Mouse (Mus musculus): Measurements from ENCODE around the gene Cpxm2.

The Cpxm2 gene

GRCm38 (mm10) chr7:132026671-132027070 is 127.9 kb downstream of the Cpxm2 start:
- DNase-seq (ENCODE audit: extremely low read depth, insufficient read length, low spot score) = no peak

- no peak for DNase-seq (ENCODE audit: extremely low read depth, insufficient read length, low spot score)
These were observed 128.9 kb downstream of the Cpxm2 start for GRCm38 (mm10) chr7:132025591-132025990.

DNA sequence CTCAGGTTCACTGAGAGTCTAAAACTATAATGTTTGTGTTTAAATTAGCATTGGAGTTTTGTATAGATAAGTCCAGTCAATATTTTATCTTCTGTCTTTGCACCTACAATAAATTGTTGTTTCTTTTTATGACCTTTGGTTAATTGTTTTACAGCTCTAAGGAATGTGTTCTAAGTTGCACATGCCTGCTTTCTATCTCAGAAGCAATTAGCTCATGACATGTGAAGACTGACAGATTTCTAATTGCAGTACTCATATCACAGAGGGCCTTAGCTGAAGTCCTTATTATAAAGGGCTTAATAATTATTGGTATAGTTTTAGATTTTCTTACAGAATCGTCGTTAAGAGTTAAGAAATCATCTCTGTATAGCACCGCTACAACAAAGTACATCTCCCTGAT is 138.6 kb downstream of the Cpxm2 start:
- no peak for DNase-seq (ENCODE audit: extremely low read depth, insufficient read length, low spot score)

DNA sequence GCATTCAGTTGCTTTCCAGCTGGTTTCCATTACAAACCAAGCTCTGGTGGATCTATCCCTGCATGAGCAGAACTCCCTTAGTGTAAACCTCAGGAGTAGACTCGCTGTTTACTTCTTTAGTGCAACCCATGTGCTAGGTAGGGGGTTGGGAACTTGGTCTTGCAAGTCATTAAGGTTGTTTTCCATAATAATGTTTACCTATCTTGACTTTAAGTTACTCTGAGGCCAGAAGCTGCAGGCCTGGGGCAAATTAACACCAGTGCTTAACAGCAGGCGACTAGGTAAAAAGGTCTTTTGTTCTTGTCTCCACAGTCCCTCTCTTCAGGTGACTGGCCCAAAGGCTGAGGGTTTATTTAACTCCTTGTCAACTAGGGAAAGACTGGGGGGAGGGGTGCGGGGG is 139.3 kb downstream of the Cpxm2 start:
- no peak for DNase-seq (ENCODE audit: extremely low read depth, insufficient read length, low spot score)

- no peak for DNase-seq (ENCODE audit: extremely low read depth, insufficient read length, low spot score)
These were observed 140.6 kb downstream of the Cpxm2 start for GRCm38 (mm10) chr7:132013970-132014369.

DNA sequence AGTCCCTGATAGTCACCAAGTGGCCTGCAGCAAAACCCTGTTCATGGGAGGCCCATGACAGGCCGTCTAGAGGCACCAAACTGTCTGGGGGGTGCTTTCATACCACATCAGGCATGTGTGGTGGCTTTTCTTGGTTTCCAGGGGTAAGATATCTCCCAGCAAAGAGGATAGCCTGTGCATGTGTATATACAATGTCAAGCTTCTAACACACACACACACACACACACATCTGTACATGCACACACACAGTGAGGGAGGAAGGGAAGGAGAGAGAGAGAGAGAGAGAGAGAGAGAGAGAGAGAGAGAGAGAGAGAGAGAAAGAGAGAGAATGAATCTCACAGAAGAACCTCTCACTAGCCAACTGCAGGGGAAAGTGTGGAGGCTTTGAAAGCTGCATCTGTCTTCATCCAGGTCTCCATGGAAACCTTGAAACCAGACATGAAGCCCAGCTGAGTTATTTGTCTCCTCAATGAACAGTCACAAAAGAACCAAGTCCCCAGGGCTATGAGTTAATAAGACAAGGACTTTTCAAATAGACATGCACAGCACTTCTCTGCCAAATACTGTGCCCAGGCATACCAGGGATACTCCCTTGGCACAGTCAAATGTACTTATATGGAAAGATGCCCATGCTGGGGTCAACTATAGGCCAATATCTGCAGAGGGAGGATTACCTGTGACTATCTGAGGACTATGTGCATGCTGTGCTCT is 141.4 kb downstream of the Cpxm2 start:
- no peak for DNase-seq (ENCODE audit: extremely low read depth, insufficient read length, low spot score)

DNA sequence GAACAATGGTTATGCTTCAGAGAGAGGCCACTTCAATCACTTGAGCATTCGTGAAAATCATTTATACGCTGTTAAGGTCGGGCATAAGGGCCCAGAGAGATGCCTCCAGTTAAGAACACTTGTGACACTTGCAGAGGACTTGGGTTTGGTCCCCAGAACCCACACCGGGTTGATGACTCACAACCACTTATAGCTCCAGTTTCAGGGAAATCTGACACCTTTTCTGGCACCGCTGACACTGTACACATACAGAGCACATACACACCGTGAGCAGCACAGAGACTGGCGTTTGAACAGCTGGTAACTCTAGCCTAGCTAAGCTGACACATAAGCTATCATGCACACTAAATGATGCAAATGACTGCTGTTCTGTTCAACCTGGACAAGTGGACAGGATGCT is 145.5 kb downstream of the Cpxm2 start:
- no peak for DNase-seq (ENCODE audit: extremely low read depth, insufficient read length, low spot score)

DNA sequence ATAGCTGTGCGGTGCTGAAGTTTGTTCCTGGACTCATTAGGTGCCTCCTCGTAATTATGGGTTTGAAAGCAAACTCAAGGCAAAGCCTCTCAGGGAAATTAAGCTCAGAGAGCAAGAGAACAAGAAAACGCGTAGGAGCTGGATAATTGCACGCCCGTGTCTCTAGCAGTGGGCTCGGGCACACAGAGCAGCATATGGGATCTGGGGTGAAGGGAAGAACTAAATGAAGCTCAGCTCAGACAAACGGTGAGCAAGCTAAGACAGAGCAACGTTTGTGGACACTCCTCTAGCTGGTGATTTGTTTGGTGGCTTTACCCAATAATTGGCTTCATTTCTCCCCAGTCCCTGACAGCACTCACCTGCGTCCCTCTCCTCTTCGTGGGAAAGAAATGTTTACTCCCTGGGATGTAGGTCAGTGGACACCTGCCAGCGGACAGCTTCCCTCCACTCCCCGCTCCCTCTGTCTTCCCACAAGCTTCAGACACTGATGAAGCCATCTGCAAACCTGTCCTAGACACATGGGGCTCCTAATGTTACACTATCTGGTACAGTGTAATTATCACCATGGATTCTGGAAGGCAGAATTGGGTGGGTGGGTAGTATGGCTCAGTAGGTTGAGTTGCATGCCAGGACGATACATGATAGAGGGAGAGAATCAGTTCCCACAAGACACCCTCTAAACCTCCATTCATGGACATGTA is 148.4 kb downstream of the Cpxm2 start:
- DNase-seq (ENCODE audit: extremely low read depth, insufficient read length, low spot score) = no peak

GRCm38 (mm10) chr7:131992873-131993272 is 161.7 kb downstream of the Cpxm2 start:
- no peak for DNase-seq (ENCODE audit: extremely low read depth, insufficient read length, low spot score)

DNA sequence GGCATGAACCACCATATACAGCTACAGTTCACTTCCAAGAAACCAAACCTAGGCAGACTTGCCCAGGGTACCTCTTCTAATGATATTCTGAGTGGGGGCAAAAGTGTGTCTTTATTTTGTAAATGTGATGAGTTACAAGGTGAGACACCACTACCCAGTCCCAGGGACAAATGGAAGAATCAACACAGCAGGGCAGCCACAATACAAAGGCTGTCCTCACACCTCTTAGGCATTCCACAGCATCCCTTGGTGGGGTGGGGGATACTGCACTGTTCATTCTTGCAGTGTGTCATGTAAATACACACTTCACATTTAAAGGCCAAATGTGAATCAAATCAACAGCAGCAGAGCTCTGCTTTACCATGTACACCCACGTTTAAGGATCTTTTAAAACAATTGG is 162.3 kb downstream of the Cpxm2 start:
- no peak for DNase-seq (ENCODE audit: extremely low read depth, insufficient read length, low spot score)

DNA sequence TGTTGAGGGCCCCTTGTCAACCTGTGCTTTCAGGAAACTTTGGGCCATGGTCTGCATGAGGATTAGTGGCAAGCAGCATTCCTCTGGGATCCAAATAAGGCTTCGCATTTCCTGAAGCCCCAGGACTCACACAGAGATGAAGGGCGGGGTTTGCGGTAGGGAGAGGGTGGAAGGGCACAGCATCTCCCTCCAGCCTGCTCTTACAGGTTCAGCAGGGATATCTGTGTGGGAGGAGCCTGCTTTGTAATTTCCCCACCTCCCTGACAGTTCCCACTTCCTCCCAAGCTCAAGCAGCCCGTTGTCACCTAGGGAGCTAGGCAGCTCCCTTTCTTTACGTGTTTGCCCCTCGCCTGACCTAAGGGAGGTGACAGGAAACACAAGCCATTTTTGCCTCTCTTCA is 165.5 kb downstream of the Cpxm2 start:
- no peak for DNase-seq (ENCODE audit: extremely low read depth, insufficient read length, low spot score)
